Mouse (Mus musculus) left cerebral cortex, postnatal 4 days (tissue): ENCODE measurements around the gene Gm19410. TPM values are rescaled to one million over a fixed set of nuclear protein-coding genes. Genes with fewer than 3 reads are reported as not detected.

Experiments used
- DNase-seq: peaks from one replicate; pipeline ENCODE4 v3.0.0-alpha.2; 2022
- intact Hi-C: fragments of 180-260 bp; cut with DNase I; formaldehyde crosslinking; loops from one replicate; pipeline ENCODE4 v1.15.1; 2025
- microRNA-seq: library from miRNA; unstranded; fragments of <30 nt; microRNA quantifications from one replicate; pipeline ENCODE4 v1.2.0, GENCODE M21; 2022
- total RNA-seq, 2 experiments: library from RNA; stranded (reverse); gene quantifications; 2 replicates each; pipeline ENCODE4 v1.2.3; 2021

Gene Gm19410
- total RNA-seq = 10 to 100 TPM; 15.4 to 15.5 TPM

DNA sequence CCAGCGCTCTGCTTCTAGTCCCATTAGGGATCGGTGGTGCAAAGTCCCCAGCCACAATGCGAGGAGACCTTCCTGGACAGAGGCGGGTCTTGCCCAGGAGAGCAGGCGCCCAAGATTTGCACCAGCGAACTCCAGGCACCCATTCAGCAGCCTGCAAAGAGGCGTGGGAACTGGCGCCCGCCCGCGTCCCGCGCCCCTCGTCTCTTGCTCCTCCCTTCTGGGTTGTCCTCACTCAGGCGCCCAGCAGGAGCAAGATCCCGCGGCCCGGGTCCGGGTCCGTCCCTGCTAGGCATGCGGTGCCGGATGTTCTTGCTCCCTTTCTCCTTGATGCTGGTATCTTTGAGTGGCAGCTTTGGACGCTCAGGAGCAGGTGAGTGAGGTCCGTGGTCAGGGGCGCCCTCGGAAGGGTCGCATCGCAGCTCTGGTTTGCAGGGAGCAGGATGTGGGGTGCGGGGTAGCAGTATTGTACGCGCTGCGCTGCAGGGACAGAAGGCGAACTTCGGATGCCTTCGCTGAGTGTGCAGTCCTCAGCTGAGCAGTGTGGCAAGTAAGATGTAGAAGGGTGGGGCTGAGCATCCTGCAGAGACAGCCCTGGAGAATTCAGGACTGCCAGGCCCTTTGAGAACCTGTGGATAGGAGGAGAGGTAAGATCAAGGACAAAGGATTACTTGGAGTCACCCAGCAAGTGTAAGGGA, at the start of gene Gm19410:
TSS of gene Gm19410 (plus strand) at position 292 of the 695 bp plus-strand sequence.
- intact Hi-C loops = no loop called here
- no peak for DNase-seq

DNA sequence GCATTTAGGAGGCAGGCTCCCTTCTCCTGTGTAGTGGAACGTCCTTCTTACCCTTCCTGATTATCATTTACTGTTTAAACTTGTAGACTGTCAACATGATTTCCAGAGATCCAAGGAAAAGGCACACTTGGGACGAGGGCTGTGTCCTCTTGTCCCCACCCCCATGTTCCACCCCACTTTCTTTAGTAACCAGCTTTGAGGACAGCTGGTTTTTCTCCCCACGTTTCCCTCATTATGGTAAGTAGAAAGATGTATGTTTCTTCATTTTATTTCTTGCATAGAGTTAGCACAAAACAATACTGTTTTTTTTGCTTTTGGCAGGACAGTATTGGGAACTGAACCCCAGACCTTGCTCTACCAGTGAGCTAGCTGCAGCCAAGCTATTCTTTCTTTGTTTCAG, 34.8 kb upstream of the Gm19410 start:
- DNase-seq = no peak
- intact Hi-C loops = no loop called here

DNA sequence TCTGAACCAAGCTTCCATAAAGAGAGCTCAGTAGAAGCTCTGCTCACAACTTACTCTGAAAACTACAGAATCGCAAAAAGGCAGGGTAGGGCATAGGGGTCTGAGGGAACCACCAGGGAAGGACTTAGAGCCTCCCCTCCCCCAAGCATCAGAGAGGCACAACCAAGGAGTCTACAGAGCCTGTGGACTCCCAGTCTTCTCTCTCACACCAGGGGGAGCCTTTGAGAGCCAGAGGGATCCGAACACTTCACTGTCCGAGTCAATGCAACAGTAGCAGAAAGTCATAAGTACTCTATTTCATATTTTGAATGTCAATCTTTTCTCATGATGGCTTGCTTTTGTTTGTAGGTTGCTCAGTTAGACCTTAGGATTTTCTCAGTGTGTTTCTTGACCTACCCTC, 30.2 kb upstream of the Gm19410 start:
- DNase-seq = no peak

DNA sequence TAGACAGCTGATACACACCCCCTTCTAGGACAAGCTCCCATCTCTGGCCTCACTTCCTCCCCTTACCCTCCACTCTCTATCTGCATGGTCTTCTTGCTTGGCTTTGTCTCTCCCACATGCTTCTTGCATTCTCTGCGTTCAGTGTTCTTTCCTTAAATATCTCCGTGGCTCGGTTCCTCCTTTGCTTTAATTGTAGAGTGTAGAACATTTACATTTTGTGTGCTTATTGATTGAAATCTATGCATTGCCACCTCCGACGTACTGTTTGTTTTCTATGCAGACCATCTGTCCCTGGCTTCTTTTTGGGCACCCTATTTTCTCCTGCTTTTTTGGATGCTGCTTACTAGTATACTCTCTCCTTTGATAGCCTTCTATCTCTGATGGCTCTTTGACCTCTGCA, 9.4 kb upstream of the Gm19410 start:
- intact Hi-C loops = no loop called here

More for the DNA sequence above, 30.2 kb upstream of the Gm19410 start:
- intact Hi-C loops = no loop called here

DNA sequence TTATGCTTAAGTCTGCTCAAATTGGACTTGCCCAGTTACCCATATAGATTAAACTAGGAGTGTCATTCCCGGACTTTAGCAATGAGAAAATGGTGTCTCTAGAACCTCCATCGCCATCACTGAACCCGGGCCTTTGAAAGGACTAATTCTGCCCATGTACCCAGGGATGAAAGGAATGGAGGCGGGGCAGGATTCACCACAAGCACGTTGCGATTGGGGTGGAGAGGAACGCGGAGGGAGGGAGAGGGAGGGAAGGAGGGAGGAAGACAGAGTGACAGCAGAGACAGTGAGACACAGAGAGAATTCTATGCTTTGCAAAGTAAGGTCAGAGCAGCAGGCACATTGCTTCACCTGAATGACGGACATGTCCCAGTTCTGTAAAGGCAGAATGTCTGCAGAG, 570 bp upstream of the Gm19410 start:
- DNase-seq = no peak
- intact Hi-C loops = no loop called here

More for the DNA sequence above, 9.4 kb upstream of the Gm19410 start:
- no peak for DNase-seq

DNA sequence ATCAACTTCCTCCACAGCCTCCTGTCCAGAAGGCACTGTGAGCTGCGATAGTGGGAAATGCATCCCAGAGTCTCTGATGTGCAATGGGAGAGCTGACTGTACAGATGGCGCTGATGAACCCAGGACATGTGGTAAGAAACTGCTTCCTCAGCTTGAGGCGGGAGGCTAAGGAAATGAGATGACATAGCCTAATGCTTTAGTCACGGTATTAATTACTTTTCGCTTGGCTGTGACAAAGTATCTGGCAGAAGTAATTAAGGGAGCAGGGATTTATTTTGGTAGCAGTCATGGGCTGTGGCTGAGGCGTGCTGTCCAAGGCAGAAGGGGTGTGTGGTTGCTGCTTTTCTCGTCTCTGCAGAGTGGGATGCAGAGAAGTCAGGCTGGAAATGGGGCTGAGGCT, 7.9 kb downstream of the Gm19410 start:
- intact Hi-C loops = no loop called here
- peak; percentile 42 for DNase-seq

Small RNA genes within 50 kb of the gene (microRNA-seq; reads per million reads assigned to microRNA genes)
- gene Gm44474 = not detected
